Mouse (Mus musculus) liver, adult 2 months (tissue): Measurements from ENCODE around the gene Pelp1. TPM values are rescaled to one million over a fixed set of nuclear protein-coding genes. Genes with fewer than 3 reads are reported as not detected.

Source experiments
- DNase-seq: peaks from one replicate; pipeline ENCODE4 v3.0.0-alpha.2; 2011; ENCODE audit warnings: low read depth, low spot score; ENCODE audit errors: extremely low read depth
- H3K27ac ChIP-seq: fragments of 200-500 bp; replicated peaks from 2 replicates; pipeline ENCODE4 v1.5.1; 2012; ENCODE audit warnings: low read depth, mild to moderate bottlenecking, control low read depth, inconsistent platforms, low read length; ENCODE audit not compliant: insufficient read depth
- H3K27me3 ChIP-seq: fragments of 200-500 bp; 2 replicates; pipeline ENCODE4 v1.6.1; 2012; ENCODE audit warnings: mild to moderate bottlenecking, moderate library complexity, low read length, inconsistent platforms; ENCODE audit not compliant: control insufficient read depth, insufficient read depth
- H3K36me3 ChIP-seq: fragments of 200-500 bp; 2 replicates; pipeline ENCODE4 v1.6.1; 2012; ENCODE audit warnings: low read length, inconsistent platforms; ENCODE audit not compliant: control insufficient read depth, insufficient read depth
- H3K4me1 ChIP-seq: fragments of 200-500 bp; 2 replicates; pipeline ENCODE4 v1.6.1; 2011; ENCODE audit warnings: low read length; ENCODE audit not compliant: control insufficient read depth, insufficient read depth
- H3K4me3 ChIP-seq: fragments of 200-500 bp; 2 replicates; pipeline ENCODE4 v1.5.1; 2011; ENCODE audit warnings: low read depth, mild to moderate bottlenecking, control low read depth, low read length, moderate library complexity; ENCODE audit not compliant: insufficient read depth
- H3K79me2 ChIP-seq: fragments of 200-500 bp; 2 replicates; pipeline ENCODE4 v1.6.1; 2012; ENCODE audit warnings: inconsistent platforms, mild to moderate bottlenecking, low read length, moderate library complexity; ENCODE audit not compliant: control insufficient read depth, insufficient read depth
- H3K9ac ChIP-seq: fragments of 200-500 bp; 2 replicates; pipeline ENCODE4 v1.6.1; 2012; ENCODE audit warnings: low read depth, mild to moderate bottlenecking, control low read depth, inconsistent platforms, low read length
- CTCF ChIP-seq: fragments of 200-500 bp; IDR thresholded peaks from 2 replicates; pipeline ENCODE4 v1.5.1; 2011; ENCODE audit warnings: low read depth, low read length, control low read depth
- POLR2A ChIP-seq: fragments of 200-500 bp; IDR thresholded peaks from 2 replicates; pipeline ENCODE4 v1.6.1; 2011; ENCODE audit warnings: low read length, control low read depth; ENCODE audit not compliant: insufficient read depth; ENCODE audit errors: extremely low read depth
- WGBS: fragments of 180-500 bp; shearing (Covaris S2); methylation state at CpG from one replicate; pipeline ENCODE4 v1.1.7; 2018; 5-methylcytosine and 5-hydroxymethylcytosine counted together
- polyA plus RNA-seq: library from polyadenylated mRNA; depleted of rRNA; stranded (reverse); fragments of >200 nt; gene quantifications from 2 replicates; pipeline ENCODE4 v1.2.3, GENCODE M21; 2012; rRNA removed
- total RNA-seq: library from RNA; depleted of rRNA; stranded (reverse); fragments of >200 nt; gene quantifications from 2 replicates; pipeline ENCODE4 v1.2.3, GENCODE M21; 2014; rRNA removed

Pelp1 gene
- total and polyA plus RNA-seq, 2 experiments: 3.1 to 7.7 TPM

DNA sequence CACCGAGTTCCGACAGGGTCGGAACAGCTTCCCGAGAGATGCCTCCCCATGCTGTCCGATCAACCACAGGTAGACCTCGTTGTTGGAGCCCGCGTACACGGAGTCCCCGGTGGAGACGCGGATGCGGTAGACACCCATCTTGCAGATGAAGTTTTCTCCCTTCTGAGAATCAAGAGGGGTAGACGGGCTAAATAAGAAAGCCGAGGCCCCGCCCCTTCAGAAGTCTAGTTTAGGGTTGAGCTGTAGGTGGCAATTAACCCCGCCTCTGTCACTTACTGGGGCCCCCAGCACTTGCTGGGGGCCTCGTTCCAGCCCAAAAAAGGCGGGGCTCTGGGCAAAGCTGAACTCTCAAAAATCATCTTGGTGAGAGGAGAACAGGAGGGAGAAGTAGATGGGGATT is 58.0 kb downstream of the Pelp1 start, which contains the start of gene Alox15:
Gene Alox15, minus strand, starts transcription at position 164 of the 400 bp plus-strand sequence.
- no peak within 1 kb of the TSS for H3K4me3 ChIP-seq
- TF ChIP-seq POLR2A: no peak
- no peak for TF ChIP-seq CTCF
- no peak within 1 kb of the TSS for H3K9ac ChIP-seq
- no peaks in the 10 kb centered on the region for H3K36me3 ChIP-seq
- H3K27me3 ChIP-seq: no peaks in the 10 kb centered on the region
- no peaks in the 10 kb centered on the region for H3K79me2 ChIP-seq
- 1% methylated on average over 19 of the region's 19 CpGs for WGBS
- DNase-seq: no peak
- H3K4me1 ChIP-seq: no peaks in the 10 kb centered on the region
- no peak within 1 kb of the TSS for H3K27ac ChIP-seq

DNA sequence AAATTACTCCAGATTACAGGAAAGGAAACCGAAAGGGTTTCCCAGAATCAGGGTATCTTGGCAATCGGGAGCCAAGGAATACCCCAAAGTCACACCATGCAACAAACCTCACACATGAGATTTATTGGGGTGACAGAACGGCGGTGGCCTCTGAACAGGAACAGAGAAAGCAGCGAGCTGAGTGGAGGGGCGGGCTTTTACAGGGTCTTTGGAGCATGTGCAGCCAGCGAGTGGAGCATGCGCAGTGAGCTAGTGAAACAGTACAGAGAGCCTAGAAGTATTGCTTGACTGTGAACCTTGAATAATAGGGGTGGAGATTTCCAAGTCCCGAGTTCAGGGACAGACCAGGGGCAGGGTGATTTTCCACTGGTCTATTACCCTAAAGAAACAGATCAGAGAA is 61.2 kb downstream of the Pelp1 start:
- no peak for DNase-seq
- Histone ChIP-seq H3K4me1 (no peaks in the 10 kb centered on the region), H3K36me3 (no peaks in the 10 kb centered on the region), H3K27me3 (0 out of 2 replicates have a peak, but pooled peaks cover 2% of the 10 kb centered on the region), H3K79me2 (no peaks in the 10 kb centered on the region), H3K27ac (no peak overlapping the region), H3K9ac (no peak overlapping the region), H3K4me3 (no peak overlapping the region)
- WGBS: 80% methylated on average over 9 of the region's 9 CpGs
- TF ChIP-seq POLR2A (no peak), CTCF (no peak)

DNA sequence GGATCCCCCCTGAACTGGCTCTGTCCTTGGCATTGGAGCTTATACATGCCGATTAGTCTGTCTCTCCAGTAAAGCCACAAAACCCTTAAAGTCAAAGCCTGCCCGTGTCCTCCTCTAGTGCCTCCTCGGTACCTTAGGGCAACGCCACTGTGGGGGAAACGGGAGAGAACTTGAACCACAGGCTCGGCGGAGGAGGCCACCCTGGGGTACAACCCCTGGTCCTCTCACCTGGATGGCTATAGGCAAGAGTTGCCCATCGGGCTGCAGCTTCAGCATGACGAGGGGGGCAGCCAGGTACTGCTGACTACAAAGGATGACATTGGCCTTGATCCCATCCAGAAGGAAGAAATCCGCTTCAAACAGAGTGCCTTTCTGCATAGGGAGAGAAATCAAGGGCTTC is 62.0 kb downstream of the Pelp1 start:
- WGBS: 78% methylated on average over 10 of the region's 10 CpGs
- Histone ChIP-seq H3K36me3 (no peaks in the 10 kb centered on the region), H3K27ac (no peak overlapping the region), H3K27me3 (0 out of 2 replicates have a peak, but pooled peaks cover 2% of the 10 kb centered on the region), H3K9ac (no peak overlapping the region), H3K4me1 (no peaks in the 10 kb centered on the region), H3K79me2 (no peaks in the 10 kb centered on the region), H3K4me3 (no peak overlapping the region)
- no peak for DNase-seq
- TF ChIP-seq POLR2A: no peak
- TF ChIP-seq CTCF: no peak

DNA sequence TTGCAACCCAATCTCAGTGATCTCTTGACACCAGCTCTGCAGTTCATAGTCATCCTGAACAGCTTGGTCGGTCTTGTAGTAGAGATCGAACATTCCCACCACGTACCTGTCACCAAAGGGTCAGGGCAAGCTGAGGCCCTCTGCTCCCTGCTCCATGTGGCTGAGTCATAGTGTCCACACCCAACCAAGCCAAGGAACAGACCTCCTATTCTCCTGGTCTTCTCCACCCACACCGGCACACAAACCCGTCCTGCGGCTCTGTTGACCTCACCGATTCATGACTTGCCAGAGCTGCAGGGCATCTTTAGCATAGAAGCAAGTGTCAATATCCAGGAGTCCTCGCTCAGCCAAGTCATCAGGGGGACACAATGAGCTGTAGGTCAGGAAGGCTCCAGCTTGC is 64.3 kb downstream of the Pelp1 start:
- 89% methylated on average over 8 of the region's 8 CpGs for WGBS

DNA sequence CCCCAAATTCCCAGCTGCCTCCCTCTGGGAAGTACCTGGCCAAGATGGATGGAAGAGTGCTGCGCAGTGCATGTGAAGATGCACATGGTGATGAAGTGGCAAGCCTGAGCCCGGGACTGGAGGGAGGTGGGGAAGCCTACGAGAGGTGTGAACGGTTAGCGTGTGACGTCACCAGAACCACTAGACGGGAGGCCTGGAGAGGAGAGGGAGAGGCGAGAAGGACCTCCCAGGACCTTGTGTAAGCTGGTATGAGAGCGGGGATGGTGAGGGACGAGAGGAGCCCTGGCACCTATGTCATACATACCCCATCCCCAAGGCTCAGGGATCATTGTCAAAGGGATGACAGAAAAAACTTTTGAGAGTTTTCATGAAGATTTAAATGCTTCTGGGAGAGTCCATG is 64.8 kb downstream of the Pelp1 start:
- no peaks in the 10 kb centered on the region for H3K79me2 ChIP-seq
- H3K9ac ChIP-seq: no peak overlapping the region
- WGBS: 77% methylated on average over 10 of the region's 10 CpGs
- 0 out of 2 replicates have a peak, but pooled peaks cover 2% of the 10 kb centered on the region for H3K27me3 ChIP-seq
- H3K27ac ChIP-seq: no peak overlapping the region
- no peak overlapping the region for H3K4me3 ChIP-seq
- no peak for DNase-seq
- no peaks in the 10 kb centered on the region for H3K4me1 ChIP-seq
- no peak for TF ChIP-seq POLR2A
- TF ChIP-seq CTCF: no peak
- H3K36me3 ChIP-seq: no peaks in the 10 kb centered on the region

More for the DNA sequence above, 64.3 kb downstream of the Pelp1 start:
- H3K27me3 ChIP-seq: 0 out of 2 replicates have a peak, but pooled peaks cover 2% of the 10 kb centered on the region
- no peak for DNase-seq
- no peak overlapping the region for H3K9ac ChIP-seq
- H3K4me3 ChIP-seq: no peak overlapping the region
- no peak overlapping the region for H3K27ac ChIP-seq
- no peaks in the 10 kb centered on the region for H3K4me1 ChIP-seq
- H3K79me2 ChIP-seq: no peaks in the 10 kb centered on the region
- no peak for TF ChIP-seq POLR2A
- TF ChIP-seq CTCF: no peak
- H3K36me3 ChIP-seq: no peaks in the 10 kb centered on the region

Other genes with a start within 250 kb of the Pelp1 start
- gene Slc16a11, start 197.3 kb downstream of the Pelp1 start, total RNA-seq: 6.6 and 12.5 TPM in 2 replicates
- 37.1 and 84.4 TPM in 2 replicates for gene Slc16a11, start 197.3 kb downstream of the Pelp1 start, polyA plus RNA-seq
- gene Slc16a13, start 189.0 kb downstream of the Pelp1 start, total RNA-seq: 0.47 and 1.3 TPM in 2 replicates
- gene Slc16a13, start 189.0 kb downstream of the Pelp1 start, polyA plus RNA-seq: 1.7 and 3.3 TPM in 2 replicates
- 0.74 and 0.81 TPM in 2 replicates for gene Bcl6b, start 180.2 kb downstream of the Pelp1 start, total RNA-seq
- 0.56 and 1.3 TPM in 2 replicates for gene Bcl6b, start 180.2 kb downstream of the Pelp1 start, polyA plus RNA-seq
- 6.5 and 9.9 TPM in 2 replicates for gene 0610010K14Rik, start 172.1 kb downstream of the Pelp1 start, total RNA-seq
- 30.6 and 34.0 TPM in 2 replicates for gene 0610010K14Rik, start 172.1 kb downstream of the Pelp1 start, polyA plus RNA-seq
- 0.28 and 1.5 TPM in 2 replicates for gene Gm21988, start 170.2 kb downstream of the Pelp1 start, total RNA-seq
- gene Gm21988, start 170.2 kb downstream of the Pelp1 start, polyA plus RNA-seq: 5.8 and 6.8 TPM in 2 replicates
- gene Rnasek, start 170.2 kb downstream of the Pelp1 start, total RNA-seq: 7.7 and 9.3 TPM in 2 replicates
- 158 and 176 TPM in 2 replicates for gene Rnasek, start 170.2 kb downstream of the Pelp1 start, polyA plus RNA-seq
- 0.09 and 0.20 TPM in 2 replicates for gene Alox12, start 154.7 kb downstream of the Pelp1 start, total RNA-seq
- 0.28 and 0.46 TPM in 2 replicates for gene Alox12, start 154.7 kb downstream of the Pelp1 start, polyA plus RNA-seq
- gene Alox12e, start 87.4 kb downstream of the Pelp1 start, total RNA-seq: not detected in 2 replicates
- gene Alox12e, start 87.4 kb downstream of the Pelp1 start, polyA plus RNA-seq: not detected in 2 replicates
- gene Alox15, start 58.0 kb downstream of the Pelp1 start, total RNA-seq: 0.07 and 0.09 TPM in 2 replicates
- 0.10 TPM in 1 of 2 replicates, not detected in the other for gene Alox15, start 58.0 kb downstream of the Pelp1 start, polyA plus RNA-seq
- 9.5 and 11.5 TPM in 2 replicates for gene Arrb2, start 22.6 kb upstream of the Pelp1 start, total RNA-seq
- gene Arrb2, start 22.6 kb upstream of the Pelp1 start, polyA plus RNA-seq: 14.7 and 22.2 TPM in 2 replicates
- gene Med11, start 41.9 kb upstream of the Pelp1 start, total RNA-seq: 11.2 and 13.3 TPM in 2 replicates
- gene Med11, start 41.9 kb upstream of the Pelp1 start, polyA plus RNA-seq: 9.4 and 10.4 TPM in 2 replicates
- gene Zmynd15, start 49.4 kb upstream of the Pelp1 start, total RNA-seq: 0.74 and 1.5 TPM in 2 replicates
- 2.1 and 4.4 TPM in 2 replicates for gene Zmynd15, start 49.4 kb upstream of the Pelp1 start, polyA plus RNA-seq
- 5.7 and 10.2 TPM in 2 replicates for gene Cxcl16, start 50.0 kb upstream of the Pelp1 start, total RNA-seq
- 7.2 and 10.2 TPM in 2 replicates for gene Cxcl16, start 50.0 kb upstream of the Pelp1 start, polyA plus RNA-seq
- gene Tm4sf5, start 95.2 kb upstream of the Pelp1 start, total RNA-seq: not detected in 2 replicates
- not detected in 2 replicates for gene Tm4sf5, start 95.2 kb upstream of the Pelp1 start, polyA plus RNA-seq
- gene Vmo1, start 104.6 kb upstream of the Pelp1 start, total RNA-seq: 3.2 and 3.9 TPM in 2 replicates
- 5.5 and 7.3 TPM in 2 replicates for gene Vmo1, start 104.6 kb upstream of the Pelp1 start, polyA plus RNA-seq
- gene Gltpd2, start 109.2 kb upstream of the Pelp1 start, total RNA-seq: 74.9 and 91.6 TPM in 2 replicates
- gene Gltpd2, start 109.2 kb upstream of the Pelp1 start, polyA plus RNA-seq: 276 and 320 TPM in 2 replicates
- gene Psmb6, start 115.3 kb upstream of the Pelp1 start, total RNA-seq: 291 and 298 TPM in 2 replicates
- 312 and 336 TPM in 2 replicates for gene Psmb6, start 115.3 kb upstream of the Pelp1 start, polyA plus RNA-seq
- not detected in 2 replicates for gene Gm40193, start 122.9 kb upstream of the Pelp1 start, total RNA-seq
- not detected in 2 replicates for gene Gm40193, start 122.9 kb upstream of the Pelp1 start, polyA plus RNA-seq
- 3.3 and 3.8 TPM in 2 replicates for gene Pld2, start 130.0 kb upstream of the Pelp1 start, total RNA-seq
- gene Pld2, start 130.0 kb upstream of the Pelp1 start, polyA plus RNA-seq: 6.4 and 9.5 TPM in 2 replicates
- gene Mink1, start 152.8 kb upstream of the Pelp1 start, total RNA-seq: 11.0 and 14.4 TPM in 2 replicates
- gene Mink1, start 152.8 kb upstream of the Pelp1 start, polyA plus RNA-seq: 38.4 and 51.4 TPM in 2 replicates
- gene 4930544D05Rik, start 205.8 kb upstream of the Pelp1 start, total RNA-seq: not detected in 2 replicates
- gene 4930544D05Rik, start 205.8 kb upstream of the Pelp1 start, polyA plus RNA-seq: not detected in 2 replicates
- gene Chrne, start 209.2 kb upstream of the Pelp1 start, total RNA-seq: 0.07 and 0.09 TPM in 2 replicates
- gene Chrne, start 209.2 kb upstream of the Pelp1 start, polyA plus RNA-seq: 1.1 and 1.3 TPM in 2 replicates
- 0.07 TPM in 1 of 2 replicates, not detected in the other for gene Gp1ba, start 229.1 kb upstream of the Pelp1 start, total RNA-seq
- gene Gp1ba, start 229.1 kb upstream of the Pelp1 start, polyA plus RNA-seq: 0.09 TPM in 1 of 2 replicates, not detected in the other
- gene Rnf167, start 237.2 kb upstream of the Pelp1 start, total RNA-seq: 34.3 and 37.7 TPM in 2 replicates
- 68.4 and 75.4 TPM in 2 replicates for gene Rnf167, start 237.2 kb upstream of the Pelp1 start, polyA plus RNA-seq
- gene Slc25a11, start 237.4 kb upstream of the Pelp1 start, total RNA-seq: 108 and 109 TPM in 2 replicates
- 113 and 118 TPM in 2 replicates for gene Slc25a11, start 237.4 kb upstream of the Pelp1 start, polyA plus RNA-seq
- 132 and 210 TPM in 2 replicates for gene Pfn1, start 244.6 kb upstream of the Pelp1 start, total RNA-seq
- 583 and 713 TPM in 2 replicates for gene Pfn1, start 244.6 kb upstream of the Pelp1 start, polyA plus RNA-seq
- 3.0 and 3.3 TPM in 2 replicates for gene Eno3, start 247.2 kb upstream of the Pelp1 start, total RNA-seq
- gene Eno3, start 247.2 kb upstream of the Pelp1 start, polyA plus RNA-seq: 4.0 and 4.5 TPM in 2 replicates